Mouse (Mus musculus) intestine, embryonic 15.5 days (tissue): ENCODE measurements around the gene Guca2a. TPM values are rescaled to one million over a fixed set of nuclear protein-coding genes. Genes with fewer than 3 reads are reported as not detected.
"Not testable (repeated sequence)": the region's sequence is repeated elsewhere in the genome, so short reads cannot be mapped to it uniquely, and the experiment has no call there.

ENCODE experiments used
- ATAC-seq: fragments of 200-750 bp; cut with Nextera tagmentation; 2 replicates; pipeline ENCODE4 v1.8.0; 2017; ENCODE audit warnings: moderate TSS enrichment, moderate library complexity
- H3K27ac ChIP-seq: fragments of 300-500 bp; sonication (generic); 2 replicates; pipeline ENCODE4 v1.5.1; 2015; ENCODE audit warnings: mild to moderate bottlenecking, inconsistent platforms
- H3K27me3 ChIP-seq: fragments of 300-500 bp; sonication (generic); replicated peaks from 2 replicates; pipeline ENCODE4 v1.6.1; 2015; ENCODE audit warnings: inconsistent platforms
- H3K36me3 ChIP-seq: fragments of 300-500 bp; sonication (generic); 2 replicates; pipeline ENCODE4 v1.6.1; 2015; ENCODE audit warnings: inconsistent platforms
- H3K4me1 ChIP-seq: fragments of 300-500 bp; sonication (generic); replicated peaks from 2 replicates; pipeline ENCODE4 v1.6.1; 2015; ENCODE audit warnings: inconsistent platforms
- H3K4me2 ChIP-seq: fragments of 300-500 bp; sonication (generic); replicated peaks from 2 replicates; pipeline ENCODE4 v1.6.1; 2015; ENCODE audit warnings: mild to moderate bottlenecking, inconsistent platforms
- H3K4me3 ChIP-seq: fragments of 300-500 bp; sonication (generic); replicated peaks from 2 replicates; pipeline ENCODE4 v1.5.1; 2015; ENCODE audit warnings: inconsistent platforms
- H3K9ac ChIP-seq: fragments of 300-500 bp; sonication (generic); 2 replicates; pipeline ENCODE4 v1.6.1; 2015; ENCODE audit warnings: inconsistent platforms
- H3K9me3 ChIP-seq: fragments of 300-500 bp; sonication (generic); 2 replicates; pipeline ENCODE4 v1.6.1; 2016; ENCODE audit warnings: inconsistent platforms
- WGBS: fragments of 180-500 bp; shearing (Covaris S2); methylation state at CpG from one replicate; pipeline ENCODE4 v1.1.7; 2015; 5-methylcytosine and 5-hydroxymethylcytosine counted together
- polyA plus RNA-seq: library from polyadenylated mRNA; unstranded; fragments of >200 nt; fragmentation: Nextera tagmentation; extraction: Ambion mirVana; gene quantifications from 2 replicates; pipeline ENCODE4 v1.2.1, GENCODE M21; 2015

Guca2a gene
- polyA plus RNA-seq, 1 experiment from 2014 or later: 175 TPM

DNA sequence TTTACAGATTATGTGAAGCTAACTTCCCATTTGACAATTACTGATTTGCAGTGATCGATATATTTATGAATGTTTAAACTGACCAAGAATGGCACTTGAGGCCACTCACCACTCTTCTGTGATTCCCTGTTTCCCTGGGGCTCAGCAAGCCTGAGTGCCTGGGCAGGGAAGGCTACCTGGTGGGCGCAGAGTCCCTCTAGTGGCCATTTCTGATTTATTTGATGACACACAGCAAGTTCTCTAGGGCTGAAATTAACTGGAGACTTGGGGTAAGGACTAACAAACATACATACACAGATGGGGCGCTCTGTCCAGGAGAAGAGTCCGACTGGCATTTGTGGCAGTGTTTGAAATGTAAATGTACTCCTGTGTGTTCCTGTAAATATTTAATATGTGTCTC is 9.1 kb upstream of the Guca2a start:
- not testable (repeated sequence) for H3K36me3 ChIP-seq, H3K9me3 ChIP-seq, H3K4me2 ChIP-seq, H3K4me1 ChIP-seq, ATAC-seq, H3K4me3 ChIP-seq, H3K27me3 ChIP-seq, H3K9ac ChIP-seq, H3K27ac ChIP-seq
- WGBS: 75% methylated on average over 4 of the region's 4 CpGs

DNA sequence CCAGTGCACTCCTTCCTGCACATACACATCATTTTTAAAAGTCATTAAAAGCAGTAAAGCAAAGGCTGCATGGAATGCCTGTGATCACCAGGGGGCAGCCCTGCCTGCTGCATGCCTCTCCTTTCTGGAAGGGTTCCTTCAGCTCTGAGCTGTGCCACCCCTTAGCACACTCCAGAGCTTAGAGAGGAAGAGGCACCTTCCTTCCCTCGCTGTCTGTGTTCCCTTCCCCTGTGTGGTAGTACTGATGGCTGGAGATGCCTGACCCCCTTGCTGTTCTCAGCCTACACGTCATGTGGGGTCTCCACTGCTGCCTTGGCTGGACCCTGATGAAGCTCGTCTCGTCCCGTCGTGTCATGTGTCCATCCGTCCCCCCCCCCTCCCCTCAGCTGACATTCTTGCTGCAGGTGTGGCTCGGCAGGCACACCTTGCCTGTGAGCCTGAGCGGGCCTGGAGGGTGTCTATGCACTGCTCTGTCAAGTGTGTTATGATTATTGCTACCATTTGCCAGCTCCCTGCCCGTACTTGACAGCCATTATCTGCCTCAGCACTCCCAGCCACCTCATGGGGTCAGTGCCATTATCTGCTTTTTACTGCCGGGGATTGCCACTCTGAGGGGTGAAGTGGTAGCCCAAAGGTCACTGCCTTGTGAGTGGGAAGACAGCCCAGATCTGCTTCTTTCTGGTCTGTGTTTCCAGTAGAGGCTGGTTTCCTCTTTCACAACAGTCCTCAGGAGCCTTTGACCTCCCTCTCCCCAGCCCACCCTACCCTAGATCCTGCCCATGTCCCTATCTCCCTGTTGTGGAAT is 6.2 kb upstream of the Guca2a start:
- WGBS: 31% methylated on average over 11 of the region's 11 CpGs
- Histone ChIP-seq H3K27me3 (no peaks in the 10 kb centered on the region), H3K9me3 (no peaks in the 10 kb centered on the region), H3K4me1 (no peaks in the 10 kb centered on the region), H3K36me3 (0 out of 2 replicates have a peak, but pooled peaks cover 4% of the 10 kb centered on the region), H3K4me3 (no peak overlapping the region), H3K27ac (peak overlapping the region; percentile 78), H3K4me2 (peak overlapping the region; percentile 38), H3K9ac (no peak overlapping the region)
- peak; percentile 89 for ATAC-seq

DNA sequence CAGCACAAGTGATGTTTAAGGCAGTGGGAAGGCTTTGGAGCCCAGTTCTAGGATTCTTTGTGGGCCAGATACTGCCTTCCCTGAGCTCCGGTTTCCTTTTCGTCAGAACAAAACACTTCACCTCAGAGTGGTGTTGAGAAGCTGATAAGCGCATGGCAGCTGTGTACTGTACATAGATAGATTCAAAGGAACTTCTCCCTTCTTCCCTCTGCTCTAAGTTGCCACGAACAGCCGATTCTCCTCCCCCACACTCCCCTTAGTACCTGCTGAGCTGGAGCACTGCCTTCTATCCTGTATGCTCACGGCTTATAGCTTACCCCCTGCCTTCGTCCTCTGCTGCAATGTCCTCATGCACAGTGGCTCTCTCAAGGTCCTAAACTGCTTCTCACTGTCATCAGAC is 4.8 kb upstream of the Guca2a start:
- Histone ChIP-seq H3K9me3 (no peaks in the 10 kb centered on the region), H3K27me3 (no peaks in the 10 kb centered on the region), H3K4me3 (no peak overlapping the region), H3K36me3 (0 out of 2 replicates have a peak, but pooled peaks cover 4% of the 10 kb centered on the region), H3K4me2 (no peak overlapping the region), H3K9ac (no peak overlapping the region), H3K4me1 (no peaks in the 10 kb centered on the region), H3K27ac (peak overlapping the region; percentile 78; the same call in 1 of the 2 replicates)
- WGBS: 67% methylated on average over 7 of the region's 7 CpGs
- no peak for ATAC-seq

DNA sequence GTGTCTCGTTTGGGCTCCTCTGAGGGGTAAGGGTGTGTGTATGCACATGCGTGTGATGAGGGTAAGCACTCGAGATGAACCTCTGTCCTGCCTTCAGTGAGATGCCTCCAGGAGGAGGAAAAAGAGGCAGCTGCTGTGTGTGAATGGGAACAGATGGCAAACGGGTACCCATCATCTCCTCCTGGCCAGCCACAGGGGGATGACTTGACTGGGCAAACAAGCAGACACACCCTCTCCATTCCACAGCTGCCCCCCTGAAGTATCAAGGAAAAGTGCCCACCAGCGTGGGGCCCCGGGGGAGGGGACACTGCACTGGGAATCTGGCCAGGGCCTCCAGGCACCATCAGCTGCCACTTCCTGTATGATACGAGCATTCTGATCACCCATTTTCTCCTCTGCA is 4.2 kb upstream of the Guca2a start:
- ATAC-seq: no peak
- Histone ChIP-seq H3K4me3 (no peak overlapping the region), H3K27me3 (no peaks in the 10 kb centered on the region), H3K4me1 (no peaks in the 10 kb centered on the region), H3K9me3 (no peaks in the 10 kb centered on the region), H3K9ac (no peak overlapping the region), H3K4me2 (no peak overlapping the region), H3K27ac (no peak overlapping the region), H3K36me3 (0 out of 2 replicates have a peak, but pooled peaks cover 4% of the 10 kb centered on the region)
- 71% methylated on average over 7 of the region's 7 CpGs for WGBS

DNA sequence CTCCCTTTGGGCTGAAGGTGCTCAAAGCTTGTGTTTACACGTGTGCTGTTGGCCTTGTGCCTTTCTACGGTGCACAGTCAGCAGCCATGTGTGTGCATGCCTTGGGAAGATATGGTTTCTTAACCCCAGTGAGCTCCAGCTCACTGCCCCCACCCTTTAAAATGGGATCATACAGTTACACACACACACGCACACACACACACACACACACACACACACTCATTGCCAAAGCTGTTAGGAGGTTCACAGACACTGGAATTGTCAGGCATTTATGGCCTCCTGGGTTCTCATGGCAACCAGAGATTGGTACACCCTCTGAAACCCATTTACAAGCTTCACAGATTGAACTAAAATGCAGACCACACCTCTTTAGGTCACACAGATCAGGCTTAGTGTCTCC is 3.6 kb upstream of the Guca2a start:
- no peak overlapping the region for H3K27ac ChIP-seq
- no peak overlapping the region for H3K4me3 ChIP-seq
- no peaks in the 10 kb centered on the region for H3K27me3 ChIP-seq
- WGBS: 59% methylated on average over 3 of the region's 3 CpGs
- ATAC-seq: no peak
- H3K4me2 ChIP-seq: no peak overlapping the region
- no peaks in the 10 kb centered on the region for H3K9me3 ChIP-seq
- no peaks in the 10 kb centered on the region for H3K4me1 ChIP-seq
- 0 out of 2 replicates have a peak, but pooled peaks cover 4% of the 10 kb centered on the region for H3K36me3 ChIP-seq
- no peak overlapping the region for H3K9ac ChIP-seq

DNA sequence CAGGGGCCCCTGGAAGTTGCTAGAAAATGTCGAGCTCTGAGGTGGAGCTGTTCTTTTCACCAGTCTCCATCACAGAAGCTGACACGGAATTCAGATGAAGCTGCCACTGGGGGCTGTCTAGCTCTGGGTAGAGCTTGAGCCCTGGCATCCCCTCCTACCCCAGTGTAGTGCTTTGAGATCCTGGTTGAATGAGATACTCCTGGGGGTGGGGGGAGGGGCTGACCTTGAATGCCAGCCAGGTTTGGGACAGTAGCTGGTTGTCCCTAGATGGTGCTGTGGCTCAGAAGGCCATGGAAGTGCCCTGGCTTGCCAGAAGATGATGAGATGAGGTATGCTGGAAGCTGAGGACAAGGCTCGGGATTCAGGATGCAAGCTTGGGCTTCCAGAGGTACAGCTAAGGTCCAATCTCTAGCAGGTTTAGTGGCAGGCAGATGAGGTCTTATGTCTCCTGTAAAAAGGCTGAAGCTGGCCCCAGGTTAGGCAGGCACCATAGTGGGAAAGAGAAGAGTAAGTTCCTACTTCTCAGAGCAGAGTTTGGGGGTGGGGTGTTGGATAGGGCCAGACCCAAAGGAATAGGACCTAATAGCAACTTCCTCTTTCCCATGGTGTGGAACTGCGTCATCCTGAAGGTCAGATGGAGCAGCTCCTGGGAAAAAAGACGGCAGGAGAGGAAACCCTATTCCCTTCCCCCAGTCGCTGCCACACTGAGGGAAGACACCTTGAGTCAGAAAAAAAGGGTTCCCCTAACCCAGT is 2.4 kb upstream of the Guca2a start:
- Histone ChIP-seq H3K4me2 (no peak overlapping the region), H3K4me1 (no peaks in the 10 kb centered on the region), H3K9ac (no peak overlapping the region), H3K9me3 (no peaks in the 10 kb centered on the region), H3K27me3 (no peaks in the 10 kb centered on the region), H3K36me3 (no peaks in the 10 kb centered on the region), H3K4me3 (no peak overlapping the region), H3K27ac (no peak overlapping the region)
- 55% methylated on average over 6 of the region's 6 CpGs for WGBS
- no peak for ATAC-seq

DNA sequence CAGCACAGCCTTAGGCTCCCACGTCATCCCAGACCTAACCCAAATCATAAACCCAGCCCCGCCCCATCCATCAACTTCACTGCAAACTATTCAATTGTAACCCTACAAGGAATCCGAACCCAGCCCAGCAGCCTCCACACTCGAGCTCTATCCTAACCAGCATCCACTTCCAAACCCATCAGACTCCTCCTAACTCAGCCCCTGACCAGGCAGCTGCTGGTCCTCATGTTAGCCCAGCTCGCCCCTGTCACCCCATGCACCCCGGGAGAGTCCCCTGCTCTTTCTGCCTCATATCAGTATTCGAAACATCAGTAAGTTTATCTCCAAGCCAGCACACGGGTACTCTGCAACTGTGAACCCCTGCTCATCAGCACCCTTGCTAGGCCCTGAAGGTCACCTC is 1.8 kb upstream of the Guca2a start:
- Histone ChIP-seq H3K4me1 (no peaks in the 10 kb centered on the region), H3K27me3 (no peaks in the 10 kb centered on the region), H3K4me3 (no peak overlapping the region), H3K9me3 (no peaks in the 10 kb centered on the region), H3K36me3 (no peaks in the 10 kb centered on the region), H3K9ac (no peak overlapping the region), H3K27ac (no peak overlapping the region), H3K4me2 (no peak overlapping the region)
- 75% methylated on average over 8 of the region's 8 CpGs for WGBS
- ATAC-seq: no peak

DNA sequence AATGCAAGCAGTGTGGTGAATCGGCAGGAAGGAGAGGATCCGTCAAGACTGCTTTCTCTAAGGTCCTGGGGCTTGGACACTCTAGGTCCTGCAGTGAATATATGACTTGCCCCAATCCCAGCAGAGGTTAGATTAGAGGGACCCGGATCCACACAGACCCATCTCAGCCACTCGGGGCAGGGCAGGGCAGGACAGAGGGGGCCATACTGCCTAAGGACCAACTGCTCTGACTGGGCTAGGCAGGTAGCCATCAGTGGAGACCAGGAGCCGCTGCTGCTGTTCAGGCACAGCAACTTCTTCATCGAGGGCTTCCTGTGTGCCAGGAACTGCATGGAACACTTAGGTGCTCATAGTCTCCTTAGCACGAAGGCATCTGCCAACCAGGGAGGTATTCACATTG is 773 bp upstream of the Guca2a start:
- Histone ChIP-seq H3K4me2 (no peak overlapping the region), H3K4me1 (no peaks in the 10 kb centered on the region), H3K4me3 (no peak overlapping the region), H3K9ac (no peak overlapping the region), H3K9me3 (no peaks in the 10 kb centered on the region), H3K36me3 (no peaks in the 10 kb centered on the region), H3K27me3 (no peaks in the 10 kb centered on the region), H3K27ac (peak overlapping the region; percentile 51)
- 78% methylated on average over 7 of the region's 7 CpGs for WGBS
- ATAC-seq: no peak

DNA sequence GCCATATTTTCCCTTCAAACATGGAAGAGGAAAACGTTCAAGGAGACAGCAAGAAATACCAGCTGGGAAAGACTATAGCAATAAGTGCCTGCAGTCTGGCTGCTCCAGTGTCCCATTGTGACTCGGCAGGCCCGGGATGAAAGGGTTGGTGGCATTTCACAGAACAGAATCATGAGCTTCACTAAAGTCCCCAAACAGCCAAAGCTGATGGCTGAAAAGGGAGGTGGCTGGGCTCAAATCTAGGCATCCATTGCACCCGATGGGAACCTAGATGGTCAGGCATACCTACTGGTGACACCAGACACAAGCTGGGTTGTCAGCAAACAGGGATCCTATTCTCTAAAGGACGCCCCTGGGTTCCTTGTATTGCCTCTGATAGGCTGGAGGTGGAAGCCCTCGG is 442 bp downstream of the Guca2a start:
- no peak for ATAC-seq
- no peaks in the 10 kb centered on the region for H3K9me3 ChIP-seq
- H3K4me2 ChIP-seq: no peak overlapping the region
- H3K4me3 ChIP-seq: no peak overlapping the region
- H3K27ac ChIP-seq: no peak overlapping the region
- no peaks in the 10 kb centered on the region for H3K36me3 ChIP-seq
- H3K27me3 ChIP-seq: no peaks in the 10 kb centered on the region
- WGBS: 80% methylated on average over 6 of the region's 6 CpGs
- H3K4me1 ChIP-seq: no peaks in the 10 kb centered on the region
- no peak overlapping the region for H3K9ac ChIP-seq

DNA sequence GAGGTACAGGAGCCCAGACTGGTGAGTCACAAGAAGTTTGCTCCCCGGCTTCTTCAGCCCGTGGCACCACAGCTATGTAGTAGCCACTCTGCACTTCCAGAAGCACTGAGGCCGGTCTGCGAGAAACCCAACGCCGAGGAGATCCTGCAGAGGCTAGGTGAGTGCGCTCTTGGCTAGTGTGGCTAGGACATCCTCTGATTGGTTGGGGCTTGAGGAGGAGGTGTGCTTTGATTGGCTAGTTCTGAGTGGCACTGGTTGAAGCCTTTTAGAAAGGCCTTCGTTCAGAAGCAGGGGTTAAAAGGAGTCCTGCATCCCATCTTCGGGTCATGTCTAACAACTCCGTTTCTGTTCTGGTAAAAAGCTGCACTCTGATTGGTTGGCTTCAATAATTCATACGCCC is 1.2 kb downstream of the Guca2a start:
- Histone ChIP-seq H3K27ac (no peak overlapping the region), H3K9me3 (no peaks in the 10 kb centered on the region), H3K36me3 (no peaks in the 10 kb centered on the region), H3K27me3 (no peaks in the 10 kb centered on the region), H3K4me1 (no peaks in the 10 kb centered on the region), H3K4me3 (no peak overlapping the region), H3K4me2 (no peak overlapping the region), H3K9ac (no peak overlapping the region)
- WGBS: 57% methylated on average over 11 of the region's 11 CpGs
- ATAC-seq: no peak

DNA sequence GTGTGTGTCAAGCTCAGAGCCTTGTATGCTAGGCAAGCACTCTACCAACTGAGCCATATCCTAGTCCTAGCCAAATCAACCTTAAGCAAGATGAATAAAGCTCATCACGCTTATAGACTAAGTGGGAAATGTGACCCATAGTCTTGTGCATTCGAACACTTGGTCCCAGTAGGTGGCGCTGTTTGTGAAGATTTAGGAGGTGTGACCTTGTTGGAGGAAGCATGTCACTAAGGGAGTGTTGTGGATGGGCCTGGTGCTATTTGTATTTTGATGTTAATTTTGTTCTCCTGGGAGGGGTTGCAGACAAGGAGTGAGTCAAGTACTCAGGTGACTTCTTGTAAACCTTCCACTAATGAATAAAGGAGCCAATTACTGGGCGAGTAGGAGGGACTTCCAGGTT is 5.2 kb downstream of the Guca2a start:
- no peak overlapping the region for H3K27ac ChIP-seq
- no peaks in the 10 kb centered on the region for H3K9me3 ChIP-seq
- H3K4me2 ChIP-seq: no peak overlapping the region
- H3K36me3 ChIP-seq: no peaks in the 10 kb centered on the region
- 87% methylated on average over 4 of the region's 4 CpGs for WGBS
- H3K27me3 ChIP-seq: no peaks in the 10 kb centered on the region
- no peaks in the 10 kb centered on the region for H3K4me1 ChIP-seq
- no peak overlapping the region for H3K9ac ChIP-seq
- H3K4me3 ChIP-seq: no peak overlapping the region
- no peak for ATAC-seq

DNA sequence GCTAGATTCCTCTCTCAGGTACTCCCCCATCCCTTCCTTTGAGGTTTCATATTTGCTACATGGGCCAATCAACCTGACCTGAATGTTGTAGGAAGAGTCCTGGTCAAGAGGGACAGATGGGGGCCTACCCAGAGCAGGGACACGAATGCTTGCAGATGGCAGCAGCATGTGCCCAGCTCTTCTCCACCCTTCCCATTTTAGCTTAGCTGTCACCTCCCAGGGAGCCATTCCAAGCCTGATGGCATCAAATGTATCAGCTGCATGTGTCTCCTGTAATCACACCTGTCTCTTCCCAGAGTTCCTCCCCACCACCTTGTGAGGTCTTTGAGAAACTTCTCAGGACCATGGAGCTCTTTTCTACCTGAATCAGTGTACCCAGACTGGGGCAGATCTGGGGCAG is 19.5 kb downstream of the Guca2a start:
- no peaks in the 10 kb centered on the region for H3K4me1 ChIP-seq
- H3K4me2 ChIP-seq: no peak overlapping the region
- no peak overlapping the region for H3K27ac ChIP-seq
- no peak overlapping the region for H3K4me3 ChIP-seq
- no peak for ATAC-seq
- H3K36me3 ChIP-seq: no peaks in the 10 kb centered on the region
- H3K9me3 ChIP-seq: no peaks in the 10 kb centered on the region
- H3K9ac ChIP-seq: no peak overlapping the region
- 85% methylated on average over 1 of the region's 1 CpGs for WGBS
- no peaks in the 10 kb centered on the region for H3K27me3 ChIP-seq

DNA sequence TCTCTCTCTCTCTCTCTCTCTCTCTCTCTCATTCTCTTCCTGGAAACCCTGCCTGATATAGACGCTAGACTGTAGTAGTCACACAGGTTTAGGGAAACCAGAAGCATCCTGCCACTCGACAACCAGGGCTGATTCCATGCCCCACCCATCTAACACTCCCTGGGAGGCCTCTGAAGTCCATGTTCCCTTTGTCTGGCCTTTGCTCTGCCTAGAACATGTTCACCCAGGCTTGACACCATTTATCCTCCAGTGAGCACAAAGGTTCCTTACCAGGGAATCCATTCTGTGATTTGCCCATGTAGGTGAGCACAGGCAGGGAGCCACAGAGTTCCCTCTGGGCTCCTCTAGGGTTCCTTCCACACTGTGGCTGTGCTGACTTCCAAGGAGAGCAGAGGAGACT is 20.7 kb downstream of the Guca2a start:
- no peaks in the 10 kb centered on the region for H3K27me3 ChIP-seq
- no peaks in the 10 kb centered on the region for H3K4me1 ChIP-seq
- no peaks in the 10 kb centered on the region for H3K36me3 ChIP-seq
- no peak overlapping the region for H3K4me2 ChIP-seq
- H3K27ac ChIP-seq: no peak overlapping the region
- ATAC-seq: peak; percentile 74
- no peak overlapping the region for H3K4me3 ChIP-seq
- WGBS: 51% methylated on average over 2 of the region's 2 CpGs
- no peak overlapping the region for H3K9ac ChIP-seq
- no peaks in the 10 kb centered on the region for H3K9me3 ChIP-seq
